Mouse (Mus musculus) neural tube, embryonic 14.5 days (tissue): ENCODE measurements at regions not wholly inside any gene's neighbourhood (a gene's known extent, or its start where the extent isn't known, plus 50 kb on each side); places are given as distances from the start of the nearest gene placed in this dataset.
A peak's percentile ranks its signal among the peaks of the same experiment; 100 is the strongest.

Experiments used
- ATAC-seq: fragments of 200-750 bp; cut with Nextera tagmentation; 2 replicates; pipeline ENCODE4 v1.8.0; 2017; ENCODE audit warnings: low read depth, mild to moderate bottlenecking, moderate TSS enrichment, moderate library complexity
- H3K27ac ChIP-seq: fragments of 300-500 bp; sonication (generic); 2 replicates; pipeline ENCODE4 v1.5.1; 2014; ENCODE audit warnings: low read depth, mild to moderate bottlenecking, control low read depth, low read length, moderate library complexity, mixed read lengths
- H3K27me3 ChIP-seq: fragments of 300-500 bp; sonication (generic); 2 replicates; pipeline ENCODE4 v1.6.1; 2014; ENCODE audit warnings: low read length; ENCODE audit not compliant: control insufficient read depth, insufficient read depth
- H3K36me3 ChIP-seq: fragments of 300-500 bp; sonication (generic); 2 replicates; pipeline ENCODE4 v1.6.1; 2014; ENCODE audit warnings: low read length, mixed read lengths; ENCODE audit not compliant: control insufficient read depth, insufficient read depth
- H3K4me1 ChIP-seq: fragments of 300-500 bp; sonication (generic); 2 replicates; pipeline ENCODE4 v1.6.1; 2014; ENCODE audit warnings: low read length; ENCODE audit not compliant: control insufficient read depth, insufficient read depth
- H3K4me2 ChIP-seq: fragments of 300-500 bp; sonication (generic); 2 replicates; pipeline ENCODE4 v1.6.1; 2014; ENCODE audit warnings: mild to moderate bottlenecking, low read depth, low read length, control low read depth
- H3K4me3 ChIP-seq: fragments of 300-500 bp; sonication (generic); 2 replicates; pipeline ENCODE4 v1.5.1; 2014; ENCODE audit warnings: low read depth, low read length, control low read depth, mixed read lengths
- H3K9ac ChIP-seq: fragments of 300-500 bp; sonication (generic); replicated peaks from 2 replicates; pipeline ENCODE4 v1.6.1; 2014; ENCODE audit warnings: low read depth, mild to moderate bottlenecking, control low read depth, low read length, mixed read lengths
- H3K9me3 ChIP-seq: fragments of 300-500 bp; sonication (generic); 2 replicates; pipeline ENCODE4 v1.6.1; 2016; ENCODE audit warnings: low read length; ENCODE audit not compliant: control insufficient read depth
- WGBS: fragments of 180-500 bp; shearing (Covaris S2); extraction: QIAGEN DNeasy Blood & Tissue Kit; methylation state at CpG from one replicate; pipeline ENCODE4 v1.1.7; 2014; 5-methylcytosine and 5-hydroxymethylcytosine counted together

DNA sequence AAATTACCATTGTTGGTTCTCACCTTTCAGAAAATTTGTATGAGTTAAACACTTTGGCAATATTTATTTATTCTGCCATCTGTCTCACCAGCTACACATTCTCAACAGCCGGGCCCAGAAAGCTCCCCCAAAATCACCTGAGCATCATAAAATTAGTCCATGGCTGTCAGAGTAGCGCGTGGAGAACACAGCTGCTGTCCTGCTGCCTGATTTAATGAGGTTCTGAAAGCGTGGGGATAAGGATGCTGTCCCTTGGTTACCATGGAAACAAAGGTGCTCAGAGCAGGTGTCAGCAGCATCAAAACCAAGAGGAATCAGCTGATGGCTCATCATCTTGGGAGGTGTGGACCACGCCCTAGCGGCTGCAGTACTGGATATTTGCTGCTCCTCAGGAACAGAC, 124.7 kb downstream of the Tex36 start:
- Histone ChIP-seq H3K36me3 (no peaks in the 10 kb centered on the region), H3K9me3 (no peaks in the 10 kb centered on the region), H3K27me3 (no peaks in the 10 kb centered on the region), H3K4me2 (no peak overlapping the region), H3K4me3 (no peak overlapping the region), H3K9ac (no peak overlapping the region), H3K27ac (no peak overlapping the region), H3K4me1 (peaks cover 2% of the 10 kb centered on the region; the same call in 1 of the 2 replicates)
- WGBS = 62% methylated on average over 6 of the region's 6 CpGs
- peak; percentile 34; the same call in 1 of the 2 replicates for ATAC-seq

DNA sequence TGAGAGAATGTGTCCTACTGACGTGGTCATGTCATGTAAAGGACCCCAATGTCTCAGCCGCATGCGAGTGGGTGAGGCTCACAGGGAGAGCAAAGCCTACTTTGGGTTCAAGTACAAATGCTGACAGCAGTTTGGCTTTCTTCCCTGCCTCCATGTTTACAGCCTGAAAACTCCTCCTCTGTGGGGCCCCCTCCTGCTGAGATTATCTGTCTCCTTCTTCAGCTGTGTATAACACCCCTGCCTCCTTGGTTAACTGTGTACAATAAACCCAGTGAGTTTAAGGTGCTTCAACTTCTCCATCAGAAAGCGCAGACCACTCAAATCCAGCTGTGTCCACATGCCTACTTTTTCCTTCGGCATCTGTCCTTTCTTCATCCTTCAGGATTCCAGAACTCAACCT, 130.3 kb downstream of the Tex36 start:
- Histone ChIP-seq H3K9ac (no peak overlapping the region), H3K36me3 (no peaks in the 10 kb centered on the region), H3K27me3 (no peaks in the 10 kb centered on the region), H3K4me3 (no peak overlapping the region), H3K4me2 (no peak overlapping the region), H3K9me3 (no peaks in the 10 kb centered on the region), H3K4me1 (no peaks in the 10 kb centered on the region), H3K27ac (no peak overlapping the region)
- WGBS = 86% methylated on average over 5 of the region's 5 CpGs
- no peak for ATAC-seq

GRCm38 (mm10) chr7:133470620-133470958, 131.4 kb downstream of the Tex36 start:
- ATAC-seq = no peak
- Histone ChIP-seq H3K36me3 (no peaks in the 10 kb centered on the region), H3K9ac (no peak overlapping the region), H3K4me2 (no peak overlapping the region), H3K27ac (no peak overlapping the region), H3K9me3 (no peaks in the 10 kb centered on the region), H3K4me1 (no peaks in the 10 kb centered on the region), H3K4me3 (no peak overlapping the region), H3K27me3 (no peaks in the 10 kb centered on the region)
- 81% methylated on average over 3 of the region's 3 CpGs for WGBS

- H3K4me1 ChIP-seq = no peaks in the 10 kb centered on the region
- H3K36me3 ChIP-seq = no peaks in the 10 kb centered on the region
- ATAC-seq = no peak
- WGBS = 75% methylated on average over 6 of the region's 6 CpGs
- no peak overlapping the region for H3K4me3 ChIP-seq
- no peaks in the 10 kb centered on the region for H3K9me3 ChIP-seq
- no peak overlapping the region for H3K27ac ChIP-seq
- no peaks in the 10 kb centered on the region for H3K27me3 ChIP-seq
- no peak overlapping the region for H3K9ac ChIP-seq
- H3K4me2 ChIP-seq = no peak overlapping the region
Measured at GRCm38 (mm10) chr7:133469952-133470619, 131.9 kb downstream of the Tex36 start.

- Histone ChIP-seq H3K4me2 (no peak overlapping the region), H3K36me3 (no peaks in the 10 kb centered on the region), H3K9me3 (no peaks in the 10 kb centered on the region), H3K9ac (no peak overlapping the region), H3K27me3 (no peaks in the 10 kb centered on the region), H3K27ac (no peak overlapping the region), H3K4me1 (no peaks in the 10 kb centered on the region), H3K4me3 (no peak overlapping the region)
- ATAC-seq = no peak
- 70% methylated on average over 3 of the region's 3 CpGs for WGBS
Measured at GRCm38 (mm10) chr7:133469106-133469505, 132.9 kb downstream of the Tex36 start.

- no peak overlapping the region for H3K9ac ChIP-seq
- WGBS = 37% methylated on average over 3 of the region's 3 CpGs
- no peak overlapping the region for H3K27ac ChIP-seq
- no peaks in the 10 kb centered on the region for H3K4me1 ChIP-seq
- no peak overlapping the region for H3K4me2 ChIP-seq
- no peak for ATAC-seq
- no peaks in the 10 kb centered on the region for H3K36me3 ChIP-seq
- no peaks in the 10 kb centered on the region for H3K9me3 ChIP-seq
- H3K4me3 ChIP-seq = no peak overlapping the region
- H3K27me3 ChIP-seq = no peaks in the 10 kb centered on the region
Measured at GRCm38 (mm10) chr7:133468346-133468745, 133.6 kb downstream of the Tex36 start.

- Histone ChIP-seq H3K27me3 (no peaks in the 10 kb centered on the region), H3K36me3 (no peaks in the 10 kb centered on the region), H3K9ac (no peak overlapping the region), H3K4me1 (no peaks in the 10 kb centered on the region), H3K9me3 (no peaks in the 10 kb centered on the region), H3K4me2 (no peak overlapping the region), H3K4me3 (no peak overlapping the region), H3K27ac (no peak overlapping the region)
- WGBS = 97% methylated on average over 3 of the region's 3 CpGs
- no peak for ATAC-seq
Measured at GRCm38 (mm10) chr7:133467579-133467978, 134.4 kb downstream of the Tex36 start.

- Histone ChIP-seq H3K4me3 (no peak overlapping the region), H3K4me2 (no peak overlapping the region), H3K27ac (no peak overlapping the region), H3K36me3 (no peaks in the 10 kb centered on the region), H3K27me3 (no peaks in the 10 kb centered on the region), H3K9me3 (no peaks in the 10 kb centered on the region), H3K9ac (no peak overlapping the region), H3K4me1 (no peaks in the 10 kb centered on the region)
- no peak for ATAC-seq
- WGBS = 63% methylated on average over 7 of the region's 7 CpGs
Measured at GRCm38 (mm10) chr7:133459306-133459705, 142.7 kb downstream of the Tex36 start.

- Histone ChIP-seq H3K4me1 (no peaks in the 10 kb centered on the region), H3K27me3 (no peaks in the 10 kb centered on the region), H3K27ac (no peak overlapping the region), H3K36me3 (no peaks in the 10 kb centered on the region), H3K4me2 (no peak overlapping the region), H3K9me3 (no peaks in the 10 kb centered on the region), H3K9ac (no peak overlapping the region), H3K4me3 (no peak overlapping the region)
- no peak for ATAC-seq
- WGBS = 50% methylated on average over 16 of the region's 16 CpGs
Measured at GRCm38 (mm10) chr7:133457436-133458324, 144.3 kb downstream of the Tex36 start.
